Mouse (Mus musculus): ENCODE data around the gene Sptb. TPM values are rescaled to one million over a fixed set of nuclear protein-coding genes. Genes with fewer than 3 reads are reported as not detected.

Sptb gene
- polyA plus RNA-seq, 1 experiment from 2014 or later = 77.6 TPM

- H3K9ac ChIP-seq (ENCODE audit: low read depth, low read length) = no peak overlapping the region
- H3K27me3 ChIP-seq (ENCODE audit: control insufficient read depth, insufficient read depth, low read depth, low read length) = no peaks in the 10 kb centered on the region
- no peak overlapping the region for H3K4me3 ChIP-seq (ENCODE audit: low read depth, low read length)
- H3K4me2 ChIP-seq (ENCODE audit: low read depth, low read length) = no peak overlapping the region
- no peak for ATAC-seq (ENCODE audit: low read depth)
- H3K9me3 ChIP-seq (replicated peaks; ENCODE audit: control insufficient read depth, low read length) = no peaks in the 10 kb centered on the region
- no peaks in the 10 kb centered on the region; the same call in 1 of the 2 replicates for H3K36me3 ChIP-seq (ENCODE audit: control insufficient read depth, insufficient read depth)
- H3K27ac ChIP-seq (ENCODE audit: low read length) = no peak overlapping the region
- peaks cover 11% of the 10 kb centered on the region for H3K4me1 ChIP-seq (ENCODE audit: control insufficient read depth, low read depth, low read length)
- 68% methylated on average over 16 of the region's 16 CpGs for WGBS (ENCODE audit: insufficient replicate concordance)
Observed at GRCm38 (mm10) chr12:76577858-76578257, 132.5 kb downstream of the Sptb start.

GRCm38 (mm10) chr12:76576806-76577205, 133.5 kb downstream of the Sptb start:
- H3K4me3 ChIP-seq (ENCODE audit: low read depth, low read length) = no peak overlapping the region
- no peak for ATAC-seq (ENCODE audit: low read depth)
- H3K4me2 ChIP-seq (ENCODE audit: low read depth, low read length) = no peak overlapping the region
- H3K4me1 ChIP-seq (ENCODE audit: control insufficient read depth, low read depth, low read length) = peaks cover 10% of the 10 kb centered on the region
- H3K9me3 ChIP-seq (replicated peaks; ENCODE audit: control insufficient read depth, low read length) = no peaks in the 10 kb centered on the region
- H3K9ac ChIP-seq (ENCODE audit: low read depth, low read length) = no peak overlapping the region
- H3K27ac ChIP-seq (ENCODE audit: low read length) = no peak overlapping the region
- no peaks in the 10 kb centered on the region for H3K27me3 ChIP-seq (ENCODE audit: control insufficient read depth, insufficient read depth, low read depth, low read length)
- no peaks in the 10 kb centered on the region; the same call in 1 of the 2 replicates for H3K36me3 ChIP-seq (ENCODE audit: control insufficient read depth, insufficient read depth)
- 78% methylated on average over 8 of the region's 8 CpGs for whole genome bisulfite sequencing (ENCODE audit: insufficient replicate concordance)

- Histone ChIP-seq H3K9ac (ENCODE audit: low read depth, low read length) (no peak overlapping the region), H3K9me3 (replicated peaks; ENCODE audit: control insufficient read depth, low read length) (no peaks in the 10 kb centered on the region), H3K36me3 (ENCODE audit: control insufficient read depth, insufficient read depth) (no peaks in the 10 kb centered on the region; the same call in 1 of the 2 replicates), H3K4me3 (ENCODE audit: low read depth, low read length) (no peak overlapping the region), H3K4me2 (ENCODE audit: low read depth, low read length) (0 out of 2 replicates have a peak overlapping the region, but pooled peaks have one; percentile 17), H3K4me1 (ENCODE audit: control insufficient read depth, low read depth, low read length) (peaks cover 10% of the 10 kb centered on the region), H3K27me3 (ENCODE audit: control insufficient read depth, insufficient read depth, low read depth, low read length) (no peaks in the 10 kb centered on the region), H3K27ac (ENCODE audit: low read length) (no peak overlapping the region)
- WGBS (ENCODE audit: insufficient replicate concordance) = 27% methylated on average over 9 of the region's 9 CpGs
- peak; percentile 80 for ATAC-seq (ENCODE audit: low read depth)
Observed at GRCm38 (mm10) chr12:76576061-76576460, 134.3 kb downstream of the Sptb start.

- 78% methylated on average over 6 of the region's 6 CpGs for WGBS (ENCODE audit: insufficient replicate concordance)
- H3K36me3 ChIP-seq (ENCODE audit: control insufficient read depth, insufficient read depth) = no peaks in the 10 kb centered on the region; the same call in 1 of the 2 replicates
- H3K9me3 ChIP-seq (replicated peaks; ENCODE audit: control insufficient read depth, low read length) = no peaks in the 10 kb centered on the region
- no peak overlapping the region for H3K27ac ChIP-seq (ENCODE audit: low read length)
- peaks cover 10% of the 10 kb centered on the region for H3K4me1 ChIP-seq (ENCODE audit: control insufficient read depth, low read depth, low read length)
- H3K4me3 ChIP-seq (ENCODE audit: low read depth, low read length) = no peak overlapping the region
- no peak for ATAC-seq (ENCODE audit: low read depth)
- H3K4me2 ChIP-seq (ENCODE audit: low read depth, low read length) = no peak overlapping the region
- no peak overlapping the region for H3K9ac ChIP-seq (ENCODE audit: low read depth, low read length)
- H3K27me3 ChIP-seq (ENCODE audit: control insufficient read depth, insufficient read depth, low read depth, low read length) = no peaks in the 10 kb centered on the region
Observed at GRCm38 (mm10) chr12:76574815-76575214, 135.5 kb downstream of the Sptb start.

- peaks cover 10% of the 10 kb centered on the region for H3K4me1 ChIP-seq (ENCODE audit: control insufficient read depth, low read depth, low read length)
- WGBS (ENCODE audit: insufficient replicate concordance) = 69% methylated on average over 6 of the region's 6 CpGs
- no peak overlapping the region for H3K4me2 ChIP-seq (ENCODE audit: low read depth, low read length)
- H3K4me3 ChIP-seq (ENCODE audit: low read depth, low read length) = no peak overlapping the region
- H3K27me3 ChIP-seq (ENCODE audit: control insufficient read depth, insufficient read depth, low read depth, low read length) = no peaks in the 10 kb centered on the region
- no peak overlapping the region for H3K27ac ChIP-seq (ENCODE audit: low read length)
- no peaks in the 10 kb centered on the region; the same call in 1 of the 2 replicates for H3K36me3 ChIP-seq (ENCODE audit: control insufficient read depth, insufficient read depth)
- no peak overlapping the region for H3K9ac ChIP-seq (ENCODE audit: low read depth, low read length)
- no peak for ATAC-seq (ENCODE audit: low read depth)
- no peaks in the 10 kb centered on the region for H3K9me3 ChIP-seq (replicated peaks; ENCODE audit: control insufficient read depth, low read length)
Observed at GRCm38 (mm10) chr12:76573381-76573780, 137.0 kb downstream of the Sptb start.

- Histone ChIP-seq H3K9me3 (replicated peaks; ENCODE audit: control insufficient read depth, low read length) (no peaks in the 10 kb centered on the region), H3K9ac (ENCODE audit: low read depth, low read length) (no peak overlapping the region), H3K27me3 (ENCODE audit: control insufficient read depth, insufficient read depth, low read depth, low read length) (no peaks in the 10 kb centered on the region), H3K4me2 (ENCODE audit: low read depth, low read length) (no peak overlapping the region), H3K4me1 (ENCODE audit: control insufficient read depth, low read depth, low read length) (peaks cover 10% of the 10 kb centered on the region), H3K4me3 (ENCODE audit: low read depth, low read length) (no peak overlapping the region), H3K36me3 (ENCODE audit: control insufficient read depth, insufficient read depth) (no peaks in the 10 kb centered on the region; the same call in 1 of the 2 replicates), H3K27ac (ENCODE audit: low read length) (no peak overlapping the region)
- 71% methylated on average over 27 of the region's 27 CpGs for WGBS (ENCODE audit: insufficient replicate concordance)
- no peak for ATAC-seq (ENCODE audit: low read depth)
Observed at GRCm38 (mm10) chr12:76572261-76573251, 137.8 kb downstream of the Sptb start.

GRCm38 (mm10) chr12:76571266-76571665, 139.1 kb downstream of the Sptb start:
- no peaks in the 10 kb centered on the region for H3K9me3 ChIP-seq (replicated peaks; ENCODE audit: control insufficient read depth, low read length)
- H3K27ac ChIP-seq (ENCODE audit: low read length) = no peak overlapping the region
- peaks cover under 1% of the 10 kb centered on the region; the same call in 1 of the 2 replicates for H3K36me3 ChIP-seq (ENCODE audit: control insufficient read depth, insufficient read depth)
- no peak for ATAC-seq (ENCODE audit: low read depth)
- no peak overlapping the region for H3K4me2 ChIP-seq (ENCODE audit: low read depth, low read length)
- no peaks in the 10 kb centered on the region for H3K27me3 ChIP-seq (ENCODE audit: control insufficient read depth, insufficient read depth, low read depth, low read length)
- 69% methylated on average over 10 of the region's 10 CpGs for WGBS (ENCODE audit: insufficient replicate concordance)
- no peak overlapping the region for H3K9ac ChIP-seq (ENCODE audit: low read depth, low read length)
- H3K4me1 ChIP-seq (ENCODE audit: control insufficient read depth, low read depth, low read length) = peaks cover 7% of the 10 kb centered on the region
- H3K4me3 ChIP-seq (ENCODE audit: low read depth, low read length) = no peak overlapping the region

- Histone ChIP-seq H3K36me3 (ENCODE audit: control insufficient read depth, insufficient read depth) (peaks cover 9% of the 10 kb centered on the region), H3K27ac (ENCODE audit: low read length) (no peak overlapping the region), H3K9me3 (replicated peaks; ENCODE audit: control insufficient read depth, low read length) (no peaks in the 10 kb centered on the region), H3K4me3 (ENCODE audit: low read depth, low read length) (no peak overlapping the region), H3K4me2 (ENCODE audit: low read depth, low read length) (no peak overlapping the region), H3K9ac (ENCODE audit: low read depth, low read length) (no peak overlapping the region), H3K4me1 (ENCODE audit: control insufficient read depth, low read depth, low read length) (no peaks in the 10 kb centered on the region; the same call in 1 of the 2 replicates), H3K27me3 (ENCODE audit: control insufficient read depth, insufficient read depth, low read depth, low read length) (no peaks in the 10 kb centered on the region)
- no peak for ATAC-seq (ENCODE audit: low read depth)
- WGBS (ENCODE audit: insufficient replicate concordance) = 66% methylated on average over 9 of the region's 9 CpGs
Observed at GRCm38 (mm10) chr12:76570221-76570940, 140.0 kb downstream of the Sptb start.
